Mouse (Mus musculus) limb, embryonic 13.5 days (tissue): ENCODE measurements around the gene Sap30l. TPM values are rescaled to one million over a fixed set of nuclear protein-coding genes. Genes with fewer than 3 reads are reported as not detected.

Source experiments
- ATAC-seq: fragments of 200-750 bp; cut with Nextera tagmentation; 2 replicates; pipeline ENCODE4 v1.8.0; 2017; ENCODE audit warnings: low read depth, moderate number of reproducible peaks, moderate TSS enrichment; ENCODE audit not compliant: low FRiP score
- H3K27ac ChIP-seq: fragments of 300-500 bp; sonication (generic); 2 replicates; pipeline ENCODE4 v1.5.1; 2015; ENCODE audit warnings: inconsistent platforms, mild to moderate bottlenecking, moderate library complexity
- H3K27me3 ChIP-seq: fragments of 300-500 bp; sonication (generic); 2 replicates; pipeline ENCODE4 v1.6.1; 2015; ENCODE audit warnings: mild to moderate bottlenecking, inconsistent platforms
- H3K36me3 ChIP-seq: fragments of 300-500 bp; sonication (generic); 2 replicates; pipeline ENCODE4 v1.6.1; 2015; ENCODE audit warnings: inconsistent platforms, mild to moderate bottlenecking, moderate library complexity
- H3K4me1 ChIP-seq: fragments of 300-500 bp; sonication (generic); 2 replicates; pipeline ENCODE4 v1.6.1; 2015; ENCODE audit warnings: inconsistent platforms
- H3K4me2 ChIP-seq: fragments of 300-500 bp; sonication (generic); replicated peaks from 2 replicates; pipeline ENCODE4 v1.6.1; 2015; ENCODE audit warnings: inconsistent platforms, mild to moderate bottlenecking, moderate library complexity
- H3K4me3 ChIP-seq: fragments of 300-500 bp; sonication (generic); 2 replicates; pipeline ENCODE4 v1.5.1; 2015; ENCODE audit warnings: moderate library complexity, mild to moderate bottlenecking, inconsistent platforms
- H3K9ac ChIP-seq: fragments of 300-500 bp; sonication (generic); 2 replicates; pipeline ENCODE4 v1.6.1; 2015; ENCODE audit warnings: mild to moderate bottlenecking, inconsistent platforms
- H3K9me3 ChIP-seq: fragments of 300-500 bp; sonication (generic); 2 replicates; pipeline ENCODE4 v1.6.1; 2016; ENCODE audit warnings: inconsistent platforms
- WGBS: fragments of 180-500 bp; shearing (Covaris S2); methylation state at CpG from one replicate; pipeline ENCODE4 v1.1.7; 2015; 5-methylcytosine and 5-hydroxymethylcytosine counted together
- polyA plus RNA-seq: library from polyadenylated mRNA; unstranded; fragments of >200 nt; fragmentation: Nextera tagmentation; extraction: Ambion mirVana; gene quantifications from 2 replicates; pipeline ENCODE4 v1.2.1, GENCODE M21; 2015

Gene Sap30l
- 11.0 and 12.2 TPM in 2 replicates for polyA plus RNA-seq

- Histone ChIP-seq H3K4me2 (peak within 1 kb of the TSS; percentile 98), H3K9ac (peak within 1 kb of the TSS; percentile 95), H3K27ac (peak within 1 kb of the TSS; percentile 61; the same call in 1 of the 2 replicates), H3K9me3 (no peaks in the 10 kb centered on the region), H3K36me3 (peaks cover under 1% of the 10 kb centered on the region; the same call in 1 of the 2 replicates), H3K4me3 (peak within 1 kb of the TSS; percentile 98), H3K27me3 (no peaks in the 10 kb centered on the region), H3K4me1 (peaks cover 28% of the 10 kb centered on the region)
- peak; percentile 95 for ATAC-seq
- under 1% methylated on average over 65 of the region's 66 CpGs for WGBS
Measured at GRCm38 (mm10) chr11:57800971-57801765, at the start of gene Sap30l. Sap30l (plus strand) TSS chr11:57801637.

- no peak; the same call in 1 of the 2 replicates for ATAC-seq
- H3K27me3 ChIP-seq: no peaks in the 10 kb centered on the region
- 40% methylated on average over 14 of the region's 14 CpGs for WGBS
Measured at GRCm38 (mm10) chr11:57753538-57754203, 47.8 kb upstream of the Sap30l start.

GRCm38 (mm10) chr11:57758621-57759020 is 42.8 kb upstream of the Sap30l start:
- H3K4me2 ChIP-seq: no peak overlapping the region
- no peak overlapping the region for H3K9ac ChIP-seq
- H3K9me3 ChIP-seq: no peaks in the 10 kb centered on the region; the same call in 1 of the 2 replicates
- no peaks in the 10 kb centered on the region for H3K27me3 ChIP-seq
- no peak overlapping the region for H3K27ac ChIP-seq
- no peak overlapping the region for H3K4me3 ChIP-seq
- H3K36me3 ChIP-seq: peaks cover 16% of the 10 kb centered on the region; the same call in 1 of the 2 replicates
- WGBS: 81% methylated on average over 9 of the region's 9 CpGs
- peaks cover 14% of the 10 kb centered on the region for H3K4me1 ChIP-seq
- no peak for ATAC-seq

More at GRCm38 (mm10) chr11:57753538-57754203, 47.8 kb upstream of the Sap30l start:
- Histone ChIP-seq H3K4me1 (peaks cover 37% of the 10 kb centered on the region), H3K4me2 (no peak overlapping the region), H3K36me3 (0 out of 2 replicates have a peak, but pooled peaks cover 6% of the 10 kb centered on the region), H3K9me3 (no peaks in the 10 kb centered on the region), H3K4me3 (no peak overlapping the region), H3K9ac (no peak overlapping the region), H3K27ac (no peak overlapping the region)

- H3K27ac ChIP-seq: no peak overlapping the region
- WGBS: 6% methylated on average over 14 of the region's 14 CpGs
- no peak overlapping the region for H3K9ac ChIP-seq
- H3K4me3 ChIP-seq: no peak overlapping the region
- no peaks in the 10 kb centered on the region; the same call in 1 of the 2 replicates for H3K9me3 ChIP-seq
- no peak for ATAC-seq
- H3K4me1 ChIP-seq: peaks cover 11% of the 10 kb centered on the region; the same call in 1 of the 2 replicates
- H3K36me3 ChIP-seq: peaks cover 16% of the 10 kb centered on the region
- H3K27me3 ChIP-seq: no peaks in the 10 kb centered on the region
- no peak overlapping the region for H3K4me2 ChIP-seq
Measured at GRCm38 (mm10) chr11:57760509-57761058, 40.9 kb upstream of the Sap30l start.

- no peak overlapping the region for H3K4me2 ChIP-seq
- no peak overlapping the region for H3K27ac ChIP-seq
- 94% methylated on average over 4 of the region's 4 CpGs for WGBS
- no peak for ATAC-seq
- H3K36me3 ChIP-seq: peaks cover 21% of the 10 kb centered on the region
- H3K4me3 ChIP-seq: no peak overlapping the region
- no peaks in the 10 kb centered on the region for H3K27me3 ChIP-seq
- peaks cover 12% of the 10 kb centered on the region; the same call in 1 of the 2 replicates for H3K4me1 ChIP-seq
- H3K9me3 ChIP-seq: no peaks in the 10 kb centered on the region; the same call in 1 of the 2 replicates
- no peak overlapping the region for H3K9ac ChIP-seq
Measured at GRCm38 (mm10) chr11:57761347-57761746, 40.1 kb upstream of the Sap30l start.

- no peak overlapping the region for H3K9ac ChIP-seq
- no peaks in the 10 kb centered on the region; the same call in 1 of the 2 replicates for H3K9me3 ChIP-seq
- peaks cover 16% of the 10 kb centered on the region; the same call in 1 of the 2 replicates for H3K4me1 ChIP-seq
- no peak overlapping the region for H3K27ac ChIP-seq
- no peak for ATAC-seq
- no peaks in the 10 kb centered on the region for H3K27me3 ChIP-seq
- peaks cover 42% of the 10 kb centered on the region for H3K36me3 ChIP-seq
- WGBS: 84% methylated on average over 3 of the region's 3 CpGs
- H3K4me3 ChIP-seq: no peak overlapping the region
- no peak overlapping the region for H3K4me2 ChIP-seq
Measured at GRCm38 (mm10) chr11:57764124-57764523, 37.3 kb upstream of the Sap30l start.

- Histone ChIP-seq H3K27ac (no peak overlapping the region), H3K27me3 (no peaks in the 10 kb centered on the region), H3K36me3 (peaks cover 63% of the 10 kb centered on the region), H3K4me2 (no peak overlapping the region), H3K9ac (no peak overlapping the region), H3K4me1 (peaks cover 10% of the 10 kb centered on the region; the same call in 1 of the 2 replicates), H3K4me3 (no peak overlapping the region), H3K9me3 (no peaks in the 10 kb centered on the region; the same call in 1 of the 2 replicates)
- ATAC-seq: no peak
- WGBS: 46% methylated on average over 12 of the region's 12 CpGs
Measured at GRCm38 (mm10) chr11:57766617-57767016, 34.8 kb upstream of the Sap30l start.

GRCm38 (mm10) chr11:57767171-57767570 is 34.3 kb upstream of the Sap30l start:
- peaks cover 10% of the 10 kb centered on the region; the same call in 1 of the 2 replicates for H3K4me1 ChIP-seq
- 30% methylated on average over 6 of the region's 6 CpGs for WGBS
- H3K36me3 ChIP-seq: peaks cover 68% of the 10 kb centered on the region
- H3K9ac ChIP-seq: no peak overlapping the region
- H3K4me3 ChIP-seq: no peak overlapping the region
- H3K4me2 ChIP-seq: no peak overlapping the region
- H3K27ac ChIP-seq: no peak overlapping the region
- no peaks in the 10 kb centered on the region; the same call in 1 of the 2 replicates for H3K9me3 ChIP-seq
- no peak for ATAC-seq
- H3K27me3 ChIP-seq: no peaks in the 10 kb centered on the region

GRCm38 (mm10) chr11:57770776-57771175 is 30.7 kb upstream of the Sap30l start:
- H3K36me3 ChIP-seq: peaks cover 58% of the 10 kb centered on the region
- no peaks in the 10 kb centered on the region for H3K9me3 ChIP-seq
- H3K4me2 ChIP-seq: no peak overlapping the region
- ATAC-seq: no peak
- peaks cover 22% of the 10 kb centered on the region for H3K4me1 ChIP-seq
- H3K9ac ChIP-seq: no peak overlapping the region
- WGBS: 87% methylated on average over 5 of the region's 5 CpGs
- H3K4me3 ChIP-seq: no peak overlapping the region
- H3K27me3 ChIP-seq: no peaks in the 10 kb centered on the region
- H3K27ac ChIP-seq: no peak overlapping the region

- Histone ChIP-seq H3K36me3 (peaks cover 52% of the 10 kb centered on the region), H3K9ac (no peak overlapping the region), H3K4me3 (no peak overlapping the region), H3K27me3 (no peaks in the 10 kb centered on the region), H3K4me2 (no peak overlapping the region), H3K27ac (no peak overlapping the region), H3K4me1 (peaks cover 16% of the 10 kb centered on the region), H3K9me3 (no peaks in the 10 kb centered on the region)
- WGBS: 93% methylated on average over 8 of the region's 8 CpGs
- ATAC-seq: no peak
Measured at GRCm38 (mm10) chr11:57771676-57772075, 29.8 kb upstream of the Sap30l start.

- Histone ChIP-seq H3K4me3 (no peak overlapping the region), H3K9ac (no peak overlapping the region), H3K4me2 (no peak overlapping the region), H3K27ac (no peak overlapping the region), H3K27me3 (no peaks in the 10 kb centered on the region), H3K36me3 (peaks cover 39% of the 10 kb centered on the region), H3K9me3 (no peaks in the 10 kb centered on the region), H3K4me1 (peaks cover 16% of the 10 kb centered on the region)
- ATAC-seq: no peak
- WGBS: 19% methylated on average over 13 of the region's 13 CpGs
Measured at GRCm38 (mm10) chr11:57773479-57773878, 28.0 kb upstream of the Sap30l start.

- 7% methylated on average over 4 of the region's 4 CpGs for WGBS
- no peak for ATAC-seq
- no peak overlapping the region for H3K9ac ChIP-seq
- H3K36me3 ChIP-seq: peaks cover 34% of the 10 kb centered on the region
- no peaks in the 10 kb centered on the region for H3K9me3 ChIP-seq
- H3K27me3 ChIP-seq: no peaks in the 10 kb centered on the region
- no peak overlapping the region for H3K27ac ChIP-seq
- no peak overlapping the region for H3K4me2 ChIP-seq
- H3K4me1 ChIP-seq: peaks cover 20% of the 10 kb centered on the region
- no peak overlapping the region for H3K4me3 ChIP-seq
Measured at GRCm38 (mm10) chr11:57773936-57774335, 27.5 kb upstream of the Sap30l start.
